Mouse (Mus musculus) bone marrow macrophage, adult 2 months (primary cell): ENCODE measurements around the gene Msln. TPM values are rescaled to one million over a fixed set of nuclear protein-coding genes. Genes with fewer than 3 reads are reported as not detected.
"Not testable (repeated sequence)": the region's sequence is repeated elsewhere in the genome, so short reads cannot be mapped to it uniquely, and the experiment has no call there.

ENCODE experiments used
- H3K27ac ChIP-seq: 2 replicates; pipeline ENCODE4 v1.5.1; 2012; ENCODE audit warnings: low read depth, low read length; ENCODE audit not compliant: insufficient read depth
- H3K4me1 ChIP-seq: 2 replicates; pipeline ENCODE4 v1.6.1; 2012; ENCODE audit warnings: low read length; ENCODE audit not compliant: control insufficient read depth, insufficient read depth
- H3K4me3 ChIP-seq: 2 replicates; pipeline ENCODE4 v1.5.1; 2012; ENCODE audit warnings: mild to moderate bottlenecking, low read length, moderate library complexity; ENCODE audit not compliant: insufficient read depth
- CTCF ChIP-seq: IDR thresholded peaks from 2 replicates; pipeline ENCODE4 v1.5.1; 2012; ENCODE audit warnings: low read depth, mild to moderate bottlenecking, low read length, moderate library complexity
- POLR2A ChIP-seq: IDR thresholded peaks from 2 replicates; pipeline ENCODE4 v1.6.1; 2012; ENCODE audit warnings: mild to moderate bottlenecking, low read depth, low read length, borderline replicate concordance
- polyA plus RNA-seq: library from polyadenylated mRNA; stranded (reverse); fragments of >200 nt; gene quantifications from 2 replicates; pipeline ENCODE4 v1.2.4, GENCODE M21; 2012; ENCODE audit not compliant: missing spikeins, insufficient read depth, insufficient read length

The Msln gene
- polyA plus RNA-seq, 1 experiment: not detected

- H3K27ac ChIP-seq: no peak overlapping the region
- TF ChIP-seq CTCF (no peak), POLR2A (no peak)
- no peaks in the 10 kb centered on the region for H3K4me1 ChIP-seq
- no peak overlapping the region for H3K4me3 ChIP-seq
Measured at GRCm38 (mm10) chr17:25751446-25751845, 2.7 kb downstream of the Msln start.

GRCm38 (mm10) chr17:25749314-25749713, 4.9 kb downstream of the Msln start:
- no peak overlapping the region for H3K27ac ChIP-seq
- no peaks in the 10 kb centered on the region for H3K4me1 ChIP-seq
- TF ChIP-seq POLR2A (no peak), CTCF (no peak)
- no peak overlapping the region for H3K4me3 ChIP-seq

- no peak overlapping the region for H3K27ac ChIP-seq
- TF ChIP-seq CTCF (no peak), POLR2A (no peak)
- H3K4me3 ChIP-seq: no peak overlapping the region
- H3K4me1 ChIP-seq: no peaks in the 10 kb centered on the region
Measured at GRCm38 (mm10) chr17:25748238-25748637, 5.9 kb downstream of the Msln start.

GRCm38 (mm10) chr17:25744311-25744710, 9.9 kb downstream of the Msln start:
- no peak overlapping the region for H3K4me3 ChIP-seq
- no peak for TF ChIP-seq POLR2A
- no peak for TF ChIP-seq CTCF
- no peak overlapping the region for H3K27ac ChIP-seq
- no peaks in the 10 kb centered on the region for H3K4me1 ChIP-seq

- no peaks in the 10 kb centered on the region for H3K4me1 ChIP-seq
- TF ChIP-seq CTCF (no peak), POLR2A (no peak)
- H3K27ac ChIP-seq: no peak overlapping the region
- H3K4me3 ChIP-seq: no peak overlapping the region
Measured at GRCm38 (mm10) chr17:25743831-25744230, 10.3 kb downstream of the Msln start.

GRCm38 (mm10) chr17:25741471-25741870, 12.7 kb downstream of the Msln start:
- not testable (repeated sequence) for H3K4me1 ChIP-seq, H3K4me3 ChIP-seq, H3K27ac ChIP-seq

- TF ChIP-seq CTCF: no peak
Measured at GRCm38 (mm10) chr17:25738861-25739260, 15.3 kb downstream of the Msln start.

GRCm38 (mm10) chr17:25735745-25736144, 18.4 kb downstream of the Msln start, which contains the start of gene Mslnl:
TSS of gene Mslnl (plus strand) at chr17:25736042.
- H3K27ac ChIP-seq: no peak within 1 kb of the TSS
- no peak for TF ChIP-seq CTCF
- no peak for TF ChIP-seq POLR2A
- H3K4me1 ChIP-seq: no peaks in the 10 kb centered on the region
- no peak within 1 kb of the TSS for H3K4me3 ChIP-seq

More at GRCm38 (mm10) chr17:25738861-25739260, 15.3 kb downstream of the Msln start:
- no peak overlapping the region for H3K27ac ChIP-seq
- H3K4me3 ChIP-seq: no peak overlapping the region
- H3K4me1 ChIP-seq: no peaks in the 10 kb centered on the region

GRCm38 (mm10) chr17:25735246-25735645, 18.9 kb downstream of the Msln start:
- TF ChIP-seq POLR2A: no peak
- no peak for TF ChIP-seq CTCF
- Histone ChIP-seq H3K4me3 (no peak overlapping the region), H3K27ac (no peak overlapping the region), H3K4me1 (no peaks in the 10 kb centered on the region)

- Histone ChIP-seq H3K4me3 (no peak overlapping the region), H3K27ac (no peak overlapping the region), H3K4me1 (peaks cover 4% of the 10 kb centered on the region; the same call in 1 of the 2 replicates)
- peak; percentile 65 for TF ChIP-seq CTCF
- no peak for TF ChIP-seq POLR2A
Measured at GRCm38 (mm10) chr17:25732082-25732481, 22.1 kb downstream of the Msln start.

- Histone ChIP-seq H3K4me1 (peaks cover 4% of the 10 kb centered on the region; the same call in 1 of the 2 replicates), H3K27ac (no peak overlapping the region), H3K4me3 (peak overlapping the region; percentile 76)
- TF ChIP-seq CTCF: no peak
- no peak for TF ChIP-seq POLR2A
Measured at GRCm38 (mm10) chr17:25728009-25728270, 26.2 kb downstream of the Msln start.
